Mouse (Mus musculus): Measurements from ENCODE around the gene Aamp. TPM values are rescaled to one million over a fixed set of nuclear protein-coding genes. Genes with fewer than 3 reads are reported as not detected.

The Aamp gene
- polyA plus RNA-seq, 1 experiment = not detected

GRCm38 (mm10) chr1:74280591-74281325 lies 3.8 kb downstream of the Aamp start:
- Histone ChIP-seq H3K4me1 (ENCODE audit: control insufficient read depth, insufficient read depth, low read length) (peaks cover 20% of the 10 kb centered on the region), H3K27ac (ENCODE audit: insufficient read depth, low read depth, low read length) (no peak overlapping the region), H3K4me3 (ENCODE audit: insufficient read depth, low read depth, low read length) (no peak overlapping the region)
- 95% methylated on average over 14 of the region's 14 CpGs for WGBS
- TF ChIP-seq POLR2A (IDR thresholded peaks at IDR 0.05; ENCODE audit: insufficient read depth, low read depth, low read length) (no peak), CTCF (IDR thresholded peaks at IDR 0.05; ENCODE audit: insufficient read depth, low read depth, low read length) (no peak)

GRCm38 (mm10) chr1:74278988-74279387 lies 5.5 kb downstream of the Aamp start:
- Histone ChIP-seq H3K4me1 (ENCODE audit: control insufficient read depth, insufficient read depth, low read length) (peaks cover 15% of the 10 kb centered on the region), H3K4me3 (ENCODE audit: insufficient read depth, low read depth, low read length) (no peak overlapping the region), H3K27ac (ENCODE audit: insufficient read depth, low read depth, low read length) (no peak overlapping the region)
- 92% methylated on average over 11 of the region's 11 CpGs for WGBS
- TF ChIP-seq POLR2A (IDR thresholded peaks at IDR 0.05; ENCODE audit: insufficient read depth, low read depth, low read length) (no peak), CTCF (IDR thresholded peaks at IDR 0.05; ENCODE audit: insufficient read depth, low read depth, low read length) (no peak)

DNA sequence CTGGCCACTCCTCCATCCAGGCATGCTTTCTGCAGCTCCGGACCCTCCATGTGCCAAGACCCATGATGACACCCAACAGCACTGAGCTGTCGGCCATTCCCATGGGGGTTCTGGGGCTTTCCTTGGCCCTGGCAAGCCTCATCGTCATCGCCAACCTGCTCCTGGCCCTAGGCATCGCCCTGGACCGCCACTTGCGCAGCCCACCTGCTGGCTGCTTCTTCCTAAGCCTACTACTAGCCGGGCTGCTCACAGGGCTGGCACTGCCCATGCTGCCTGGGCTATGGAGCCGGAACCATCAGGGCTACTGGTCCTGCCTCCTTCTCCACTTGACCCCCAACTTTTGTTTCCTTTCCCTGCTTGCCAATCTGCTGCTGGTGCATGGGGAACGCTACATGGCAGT lies 6.0 kb downstream of the Aamp start, which contains the start of gene Gpbar1:
Gene Gpbar1, plus strand, starts transcription at position 13 of the 400 bp plus-strand sequence.
- Histone ChIP-seq H3K4me1 (ENCODE audit: control insufficient read depth, insufficient read depth, low read length) (peaks cover 12% of the 10 kb centered on the region), H3K4me3 (ENCODE audit: insufficient read depth, low read depth, low read length) (no peak within 1 kb of the TSS), H3K27ac (ENCODE audit: insufficient read depth, low read depth, low read length) (no peak within 1 kb of the TSS)
- 87% methylated on average over 10 of the region's 10 CpGs for WGBS
- no peak for TF ChIP-seq POLR2A (IDR thresholded peaks at IDR 0.05; ENCODE audit: insufficient read depth, low read depth, low read length)
- no peak for TF ChIP-seq CTCF (IDR thresholded peaks at IDR 0.05; ENCODE audit: insufficient read depth, low read depth, low read length)

GRCm38 (mm10) chr1:74277883-74278537 lies 6.5 kb downstream of the Aamp start:
- Histone ChIP-seq H3K4me1 (ENCODE audit: control insufficient read depth, insufficient read depth, low read length) (peaks cover 9% of the 10 kb centered on the region), H3K27ac (ENCODE audit: insufficient read depth, low read depth, low read length) (no peak overlapping the region), H3K4me3 (ENCODE audit: insufficient read depth, low read depth, low read length) (no peak overlapping the region)
- no peak for TF ChIP-seq POLR2A (IDR thresholded peaks at IDR 0.05; ENCODE audit: insufficient read depth, low read depth, low read length)
- WGBS = 52% methylated on average over 8 of the region's 8 CpGs

GRCm38 (mm10) chr1:74277041-74277440 lies 7.5 kb downstream of the Aamp start:
- H3K4me1 ChIP-seq (ENCODE audit: control insufficient read depth, insufficient read depth, low read length) = peaks cover 5% of the 10 kb centered on the region; the same call in 1 of the 2 replicates
- WGBS = 71% methylated on average over 6 of the region's 6 CpGs

DNA sequence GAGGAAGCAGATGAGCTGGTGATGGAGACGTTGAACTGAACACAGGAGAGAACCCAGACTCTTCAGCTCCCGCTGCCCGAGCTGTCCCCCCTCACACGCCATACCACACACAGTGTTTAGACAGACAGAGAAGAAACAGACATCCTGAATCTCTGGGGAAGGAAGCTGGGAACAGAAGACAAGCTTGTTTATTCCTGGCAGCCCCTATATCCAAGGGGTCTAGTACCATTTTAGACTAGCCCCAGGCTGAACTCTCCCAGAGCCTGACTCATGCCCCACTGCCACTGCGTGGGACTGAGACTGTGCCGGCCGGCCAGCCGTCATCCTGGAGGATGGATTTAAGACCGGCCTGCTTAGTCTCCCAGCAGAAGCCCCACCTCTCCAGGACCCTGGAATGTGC lies 9.5 kb downstream of the Aamp start:
- no peak overlapping the region for H3K27ac ChIP-seq (ENCODE audit: insufficient read depth, low read depth, low read length)
- peaks cover 3% of the 10 kb centered on the region; the same call in 1 of the 2 replicates for H3K4me1 ChIP-seq (ENCODE audit: control insufficient read depth, insufficient read depth, low read length)
- H3K4me3 ChIP-seq (ENCODE audit: insufficient read depth, low read depth, low read length) = no peak overlapping the region
- 57% methylated on average over 9 of the region's 9 CpGs for WGBS
- no peak for TF ChIP-seq POLR2A (IDR thresholded peaks at IDR 0.05; ENCODE audit: insufficient read depth, low read depth, low read length)
- no peak for TF ChIP-seq CTCF (IDR thresholded peaks at IDR 0.05; ENCODE audit: insufficient read depth, low read depth, low read length)

More at GRCm38 (mm10) chr1:74277041-74277440, 7.5 kb downstream of the Aamp start:
- Histone ChIP-seq H3K27ac (ENCODE audit: insufficient read depth, low read depth, low read length) (no peak overlapping the region), H3K4me3 (ENCODE audit: insufficient read depth, low read depth, low read length) (no peak overlapping the region)
- TF ChIP-seq CTCF (IDR thresholded peaks at IDR 0.05; ENCODE audit: insufficient read depth, low read depth, low read length) = no peak

DNA sequence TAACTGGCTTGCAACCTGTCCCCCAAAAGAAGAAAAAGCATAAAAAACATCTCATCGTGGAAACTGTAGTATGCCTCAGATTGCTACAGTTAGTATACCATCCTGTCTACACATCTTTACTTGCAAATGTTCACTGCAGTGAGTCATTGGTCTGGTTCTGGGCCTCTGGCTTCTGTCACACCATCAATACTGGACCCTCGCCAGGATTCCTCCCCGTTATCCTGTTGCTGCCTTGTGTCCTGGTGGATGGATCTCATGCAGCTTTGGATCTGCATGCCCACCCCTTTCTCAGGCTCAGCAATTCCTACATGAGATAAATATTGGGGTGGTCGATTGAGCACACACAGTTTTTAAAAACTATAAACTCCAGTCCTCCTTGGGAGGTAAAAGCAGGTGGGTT lies 12.9 kb downstream of the Aamp start:
- Histone ChIP-seq H3K27ac (ENCODE audit: insufficient read depth, low read depth, low read length) (no peak overlapping the region), H3K4me3 (ENCODE audit: insufficient read depth, low read depth, low read length) (no peak overlapping the region), H3K4me1 (ENCODE audit: control insufficient read depth, insufficient read depth, low read length) (no peaks in the 10 kb centered on the region; the same call in 1 of the 2 replicates)
- TF ChIP-seq POLR2A (IDR thresholded peaks at IDR 0.05; ENCODE audit: insufficient read depth, low read depth, low read length) (no peak), CTCF (IDR thresholded peaks at IDR 0.05; ENCODE audit: insufficient read depth, low read depth, low read length) (no peak)
- 68% methylated on average over 4 of the region's 4 CpGs for WGBS

- Histone ChIP-seq H3K4me1 (ENCODE audit: control insufficient read depth, insufficient read depth, low read length) (no peaks in the 10 kb centered on the region), H3K4me3 (ENCODE audit: insufficient read depth, low read depth, low read length) (no peak overlapping the region), H3K27ac (ENCODE audit: insufficient read depth, low read depth, low read length) (no peak overlapping the region)
- 90% methylated on average over 8 of the region's 8 CpGs for WGBS
- no peak for TF ChIP-seq CTCF (IDR thresholded peaks at IDR 0.05; ENCODE audit: insufficient read depth, low read depth, low read length)
- TF ChIP-seq POLR2A (IDR thresholded peaks at IDR 0.05; ENCODE audit: insufficient read depth, low read depth, low read length) = no peak
Measured at GRCm38 (mm10) chr1:74268750-74269149, 15.8 kb downstream of the Aamp start.

- TF ChIP-seq POLR2A (IDR thresholded peaks at IDR 0.05; ENCODE audit: insufficient read depth, low read depth, low read length) = no peak
- no peak overlapping the region for H3K4me3 ChIP-seq (ENCODE audit: insufficient read depth, low read depth, low read length)
- H3K27ac ChIP-seq (ENCODE audit: insufficient read depth, low read depth, low read length) = no peak overlapping the region
- H3K4me1 ChIP-seq (ENCODE audit: control insufficient read depth, insufficient read depth, low read length) = no peaks in the 10 kb centered on the region
- WGBS = 84% methylated on average over 6 of the region's 6 CpGs
Measured at GRCm38 (mm10) chr1:74262510-74262909, 22.0 kb downstream of the Aamp start.
